Mouse (Mus musculus): Measurements from ENCODE around the gene Zfp330. TPM values are rescaled to one million over a fixed set of nuclear protein-coding genes. Genes with fewer than 3 reads are reported as not detected.

Gene Zfp330
- polyA plus RNA-seq, 1 experiment from 2014 or later: 39.2 TPM

Other genes with a start within 250 kb of the Zfp330 start
- gene Rnf150, start 89.2 kb upstream of the Zfp330 start, polyA plus RNA-seq (2015; fragmentation: Nextera tagmentation; extraction: Ambion mirVana): 0.74 and 0.86 TPM in 2 replicates

All from heart, embryonic 15.5 days (tissue).